Mouse (Mus musculus): ENCODE results near the gene Colq. TPM values are rescaled to one million over a fixed set of nuclear protein-coding genes. Genes with fewer than 3 reads are reported as not detected.

Colq gene
- polyA plus RNA-seq, 1 experiment from 2014 or later = 0.14 TPM

DNA sequence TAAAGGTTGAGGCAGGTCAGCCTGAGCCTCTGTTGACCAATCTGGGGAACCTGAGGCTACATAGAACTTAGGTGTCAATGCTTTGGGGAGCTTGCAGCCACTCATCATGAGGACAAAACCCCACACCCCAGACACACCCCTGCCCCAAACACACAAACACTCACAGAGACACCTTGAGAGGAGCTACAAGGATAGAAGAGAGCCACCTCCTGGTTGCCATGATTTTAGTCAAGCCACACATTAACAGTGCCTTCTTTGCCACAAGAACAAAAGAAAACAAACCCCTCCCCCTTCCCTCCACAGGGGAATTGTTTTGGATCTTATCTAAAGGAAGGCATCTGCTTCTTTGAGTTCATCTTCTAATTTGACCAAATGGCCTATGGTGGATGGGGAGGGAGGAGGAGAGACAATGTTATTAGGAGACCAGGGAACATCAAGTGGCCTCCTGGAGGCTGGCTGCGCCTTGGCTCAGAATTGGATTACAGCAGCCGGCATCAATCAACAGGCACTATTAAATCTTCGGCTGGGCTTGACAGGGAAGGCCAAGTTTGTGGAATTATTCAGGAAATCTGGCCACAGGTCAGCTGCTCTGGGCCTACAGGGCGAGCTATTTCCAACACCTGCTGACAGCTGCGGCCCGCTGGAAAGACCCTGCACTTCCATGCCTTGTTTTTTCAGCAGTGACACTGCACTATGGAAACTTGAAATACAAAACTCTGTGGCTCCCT, 26.5 kb downstream of the Colq start:
- H3K27ac ChIP-seq (ENCODE audit: low read depth) = peak overlapping the region; percentile 67; the same call in 1 of the 2 replicates
- peak; percentile 96 for DNase-seq
- H3K9me3 ChIP-seq (ENCODE audit: low read depth, low read length) = no peaks in the 10 kb centered on the region
- H3K4me1 ChIP-seq (ENCODE audit: insufficient read depth) = peaks cover 21% of the 10 kb centered on the region
- WGBS = 5% methylated on average over 6 of the region's 6 CpGs
- H3K4me2 ChIP-seq = no peak overlapping the region; the same call in 1 of the 2 replicates
- H3K4me3 ChIP-seq (ENCODE audit: low read depth, low read length) = no peak overlapping the region
- H3K36me3 ChIP-seq (ENCODE audit: insufficient read depth) = no peaks in the 10 kb centered on the region
- no peaks in the 10 kb centered on the region for H3K27me3 ChIP-seq (ENCODE audit: insufficient read depth, low read length)
- TF ChIP-seq CTCF (IDR thresholded peaks at IDR 0.05; ENCODE audit: low read depth) = 0 out of 2 replicates have a peak, but pooled peaks have one; percentile 13
- peak; percentile 84 for ATAC-seq (ENCODE audit: insufficient read depth)
- H3K9ac ChIP-seq = no peak overlapping the region

DNA sequence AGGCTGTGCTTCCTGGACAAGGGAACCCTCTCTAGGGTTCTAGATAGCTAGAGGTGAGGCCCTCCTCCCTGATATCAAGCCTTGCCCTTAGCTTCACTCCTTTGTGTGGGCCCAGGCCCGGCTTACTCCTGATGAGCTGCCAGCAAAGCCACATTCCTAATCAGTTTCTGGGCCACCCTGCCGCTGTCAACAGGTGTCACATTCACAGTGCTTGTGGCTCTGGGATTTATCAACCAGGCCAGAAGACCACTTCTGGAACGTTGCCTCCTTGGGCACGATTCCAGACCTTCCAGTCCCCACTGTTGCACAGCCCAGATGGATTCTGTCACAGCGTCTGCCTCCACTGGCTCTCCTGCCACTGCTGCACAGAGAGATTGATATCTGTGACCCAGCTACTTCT, 30.3 kb downstream of the Colq start:
- peak; percentile 92 for DNase-seq

DNA sequence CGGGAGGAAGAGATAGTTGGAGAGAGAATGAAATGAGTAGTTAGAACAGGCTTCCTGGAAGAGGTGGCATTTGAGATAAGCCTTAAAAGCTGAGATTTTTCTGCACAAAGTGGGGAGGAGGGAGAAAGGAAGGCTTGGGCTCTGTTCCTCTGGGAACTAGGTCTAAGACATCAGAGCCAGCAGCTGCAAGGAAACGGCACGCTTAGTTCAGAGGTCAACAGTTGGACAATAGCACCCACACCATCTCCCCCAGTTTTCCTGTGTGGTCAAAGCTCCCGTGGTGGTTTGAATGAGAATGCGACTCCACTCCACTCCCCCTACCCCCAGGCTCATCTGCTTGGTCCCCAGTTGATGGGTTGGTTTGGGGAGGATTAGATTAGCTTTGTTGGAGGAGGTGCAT, 31.9 kb downstream of the Colq start:
- H3K27me3 ChIP-seq (ENCODE audit: insufficient read depth, low read length) = no peaks in the 10 kb centered on the region
- ATAC-seq (ENCODE audit: insufficient read depth) (no peak), DNase-seq (peak; percentile 75)
- peaks cover 9% of the 10 kb centered on the region for H3K4me1 ChIP-seq (ENCODE audit: insufficient read depth)
- WGBS = 27% methylated on average over 5 of the region's 5 CpGs
- H3K4me2 ChIP-seq = no peak overlapping the region
- no peak overlapping the region for H3K27ac ChIP-seq (ENCODE audit: low read depth)
- no peak overlapping the region for H3K9ac ChIP-seq
- H3K36me3 ChIP-seq (ENCODE audit: insufficient read depth) = no peaks in the 10 kb centered on the region
- no peak overlapping the region for H3K4me3 ChIP-seq (ENCODE audit: low read depth, low read length)
- H3K9me3 ChIP-seq (ENCODE audit: low read depth, low read length) = no peaks in the 10 kb centered on the region
- TF ChIP-seq CTCF (IDR thresholded peaks at IDR 0.05; ENCODE audit: low read depth) = no peak

More for the DNA sequence above, 30.3 kb downstream of the Colq start:
- Histone ChIP-seq H3K27me3 (ENCODE audit: insufficient read depth, low read length) (no peaks in the 10 kb centered on the region), H3K4me2 (no peak overlapping the region), H3K4me1 (ENCODE audit: insufficient read depth) (peaks cover 17% of the 10 kb centered on the region), H3K36me3 (ENCODE audit: insufficient read depth) (no peaks in the 10 kb centered on the region), H3K9me3 (ENCODE audit: low read depth, low read length) (no peaks in the 10 kb centered on the region), H3K27ac (ENCODE audit: low read depth) (no peak overlapping the region; the same call in 1 of the 2 replicates), H3K9ac (no peak overlapping the region), H3K4me3 (ENCODE audit: low read depth, low read length) (no peak overlapping the region)
- TF ChIP-seq CTCF (IDR thresholded peaks at IDR 0.05; ENCODE audit: low read depth) = no peak
- WGBS = 8% methylated on average over 5 of the region's 5 CpGs
- peak; percentile 70; the same call in 1 of the 2 replicates for ATAC-seq (ENCODE audit: insufficient read depth)

DNA sequence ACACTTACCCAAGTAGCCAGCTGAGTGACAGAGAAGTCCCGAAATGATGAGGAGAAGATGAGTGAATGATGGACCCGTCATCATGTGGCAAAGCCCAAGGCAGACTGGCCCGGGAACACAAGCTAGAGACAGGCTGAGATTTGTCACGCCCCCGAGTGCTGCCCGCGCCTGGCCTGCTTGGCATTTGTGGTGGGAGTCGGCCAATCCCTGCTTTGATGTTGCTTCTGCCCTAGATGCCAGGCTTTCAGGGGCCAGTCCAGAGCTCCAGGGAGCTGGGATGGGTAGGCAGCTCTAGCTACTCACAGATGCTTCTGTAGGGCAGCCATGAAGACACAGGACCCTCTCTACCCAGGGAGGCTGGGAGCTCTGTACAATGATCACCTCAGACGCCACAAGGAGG, 33.4 kb downstream of the Colq start:
- Histone ChIP-seq H3K27ac (ENCODE audit: low read depth) (no peak overlapping the region), H3K9ac (no peak overlapping the region), H3K9me3 (ENCODE audit: low read depth, low read length) (no peaks in the 10 kb centered on the region), H3K27me3 (ENCODE audit: insufficient read depth, low read length) (no peaks in the 10 kb centered on the region), H3K36me3 (ENCODE audit: insufficient read depth) (no peaks in the 10 kb centered on the region), H3K4me1 (ENCODE audit: insufficient read depth) (peaks cover 9% of the 10 kb centered on the region), H3K4me2 (no peak overlapping the region), H3K4me3 (ENCODE audit: low read depth, low read length) (no peak overlapping the region)
- no peak for ATAC-seq (ENCODE audit: insufficient read depth)
- no peak for DNase-seq
- 60% methylated on average over 9 of the region's 9 CpGs for WGBS
- no peak for TF ChIP-seq CTCF (IDR thresholded peaks at IDR 0.05; ENCODE audit: low read depth)

DNA sequence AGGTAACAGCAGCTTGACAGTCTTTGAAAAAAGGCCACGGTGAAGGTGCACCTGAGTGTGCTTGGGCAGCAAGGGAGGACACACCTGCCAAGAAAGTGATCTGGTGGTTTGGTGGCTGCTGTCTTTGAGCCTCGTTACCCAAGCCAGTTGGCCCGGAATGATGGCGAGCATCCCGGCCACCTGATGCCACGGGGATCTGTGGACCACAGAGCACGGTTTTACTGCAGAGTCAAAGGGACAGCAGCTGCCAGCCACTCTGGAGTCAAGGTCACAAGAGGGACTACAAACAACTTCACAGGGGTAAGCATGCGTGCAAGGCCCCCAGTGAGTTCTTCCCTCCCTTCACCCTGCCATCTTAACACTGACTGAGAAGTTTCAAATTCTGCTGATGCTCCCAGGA, 33.9 kb downstream of the Colq start:
- DNase-seq (no peak), ATAC-seq (ENCODE audit: insufficient read depth) (no peak)
- no peak overlapping the region for H3K27ac ChIP-seq (ENCODE audit: low read depth)
- no peaks in the 10 kb centered on the region for H3K27me3 ChIP-seq (ENCODE audit: insufficient read depth, low read length)
- H3K9me3 ChIP-seq (ENCODE audit: low read depth, low read length) = no peaks in the 10 kb centered on the region
- H3K36me3 ChIP-seq (ENCODE audit: insufficient read depth) = no peaks in the 10 kb centered on the region
- no peak overlapping the region for H3K4me3 ChIP-seq (ENCODE audit: low read depth, low read length)
- 83% methylated on average over 8 of the region's 8 CpGs for WGBS
- H3K9ac ChIP-seq = no peak overlapping the region
- H3K4me2 ChIP-seq = no peak overlapping the region
- peaks cover 9% of the 10 kb centered on the region for H3K4me1 ChIP-seq (ENCODE audit: insufficient read depth)
- no peak for TF ChIP-seq CTCF (IDR thresholded peaks at IDR 0.05; ENCODE audit: low read depth)

DNA sequence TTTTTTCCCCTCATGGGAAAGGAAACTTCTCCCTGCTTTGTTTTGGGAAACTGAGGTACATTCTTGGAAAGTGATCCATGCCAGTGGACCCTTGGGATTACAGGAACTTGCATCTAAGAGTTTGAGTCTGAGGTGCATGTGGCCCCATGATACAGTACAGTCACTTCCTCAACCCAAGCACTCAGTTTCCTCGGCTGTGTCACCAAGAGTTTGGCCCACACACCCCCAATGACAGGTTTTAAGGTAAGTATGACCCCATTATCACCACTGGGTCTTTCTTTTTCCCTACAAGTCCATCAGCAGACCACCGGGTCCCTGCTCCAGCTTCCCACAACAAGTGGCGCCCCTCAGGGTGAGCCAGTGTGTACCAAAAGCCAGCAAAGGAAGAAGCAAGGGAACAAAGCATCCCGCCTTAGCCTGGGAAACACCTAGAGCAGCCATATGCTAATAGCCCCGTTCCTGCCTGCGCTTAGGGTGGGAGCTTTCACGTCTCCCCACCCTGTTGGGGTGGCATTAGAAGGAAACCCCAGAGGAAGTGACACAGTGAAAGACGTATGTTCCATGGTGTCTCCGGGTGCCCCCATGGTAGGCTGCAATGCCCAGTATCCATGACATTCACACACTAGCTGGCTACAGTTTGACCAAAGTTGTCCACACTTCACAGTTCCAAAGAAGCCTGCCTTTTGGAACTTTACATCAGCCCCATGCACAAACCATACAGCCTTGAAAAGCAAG, 34.5 kb downstream of the Colq start:
- Histone ChIP-seq H3K9me3 (ENCODE audit: low read depth, low read length) (no peaks in the 10 kb centered on the region), H3K4me3 (ENCODE audit: low read depth, low read length) (no peak overlapping the region), H3K4me1 (ENCODE audit: insufficient read depth) (peaks cover 9% of the 10 kb centered on the region), H3K27me3 (ENCODE audit: insufficient read depth, low read length) (no peaks in the 10 kb centered on the region), H3K36me3 (ENCODE audit: insufficient read depth) (no peaks in the 10 kb centered on the region), H3K9ac (no peak overlapping the region), H3K4me2 (no peak overlapping the region), H3K27ac (ENCODE audit: low read depth) (no peak overlapping the region)
- no peak for ATAC-seq (ENCODE audit: insufficient read depth)
- TF ChIP-seq CTCF (IDR thresholded peaks at IDR 0.05; ENCODE audit: low read depth) = no peak
- 79% methylated on average over 9 of the region's 9 CpGs for WGBS
- DNase-seq = no peak

DNA sequence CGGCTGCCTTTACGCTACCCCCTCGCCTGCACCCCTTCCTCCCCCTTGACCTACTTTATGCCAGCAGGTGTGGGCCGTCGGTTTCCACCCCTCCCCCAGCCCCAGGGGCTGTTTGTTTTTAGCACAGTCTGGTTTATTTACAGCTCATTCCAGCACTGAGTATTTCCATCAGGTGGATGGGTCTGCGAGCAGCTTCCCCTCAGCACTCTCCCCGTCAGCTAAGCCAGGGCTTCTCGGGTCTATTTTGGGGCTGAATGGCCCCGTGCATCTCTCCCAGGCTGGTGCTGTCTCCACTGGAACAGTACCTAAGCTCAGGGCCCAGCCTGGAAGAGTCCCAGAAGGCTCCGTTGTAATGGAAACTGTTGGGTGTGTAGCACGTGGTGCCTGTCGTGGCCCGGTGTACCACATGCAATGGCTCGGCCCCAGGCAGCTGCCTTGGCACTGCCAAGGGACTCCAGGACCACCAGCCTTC, 35.1 kb downstream of the Colq start:
- no peak overlapping the region for H3K27ac ChIP-seq (ENCODE audit: low read depth)
- no peak overlapping the region for H3K9ac ChIP-seq

More for the DNA sequence above, 35.1 kb downstream of the Colq start:
- Histone ChIP-seq H3K9me3 (ENCODE audit: low read depth, low read length) (no peaks in the 10 kb centered on the region), H3K27me3 (ENCODE audit: insufficient read depth, low read length) (no peaks in the 10 kb centered on the region), H3K4me2 (no peak overlapping the region), H3K4me1 (ENCODE audit: insufficient read depth) (peaks cover 9% of the 10 kb centered on the region), H3K4me3 (ENCODE audit: low read depth, low read length) (no peak overlapping the region), H3K36me3 (ENCODE audit: insufficient read depth) (no peaks in the 10 kb centered on the region)
- 42% methylated on average over 14 of the region's 14 CpGs for WGBS
- DNase-seq = no peak
- TF ChIP-seq CTCF (IDR thresholded peaks at IDR 0.05; ENCODE audit: low read depth) = no peak
- no peak for ATAC-seq (ENCODE audit: insufficient read depth)

Data from lung, embryonic 14.5 days (tissue).